Mouse (Mus musculus) right cerebral cortex, adult 18-20 months (tissue): ENCODE measurements at regions not wholly inside any gene's neighbourhood (a gene's known extent, or its start where the extent isn't known, plus 50 kb on each side); places are given as distances from the start of the nearest gene placed in this dataset.

Experiments
- DNase-seq: peaks from one replicate; pipeline ENCODE4 v3.0.0; 2022; ENCODE audit warnings: mixed read lengths

DNA sequence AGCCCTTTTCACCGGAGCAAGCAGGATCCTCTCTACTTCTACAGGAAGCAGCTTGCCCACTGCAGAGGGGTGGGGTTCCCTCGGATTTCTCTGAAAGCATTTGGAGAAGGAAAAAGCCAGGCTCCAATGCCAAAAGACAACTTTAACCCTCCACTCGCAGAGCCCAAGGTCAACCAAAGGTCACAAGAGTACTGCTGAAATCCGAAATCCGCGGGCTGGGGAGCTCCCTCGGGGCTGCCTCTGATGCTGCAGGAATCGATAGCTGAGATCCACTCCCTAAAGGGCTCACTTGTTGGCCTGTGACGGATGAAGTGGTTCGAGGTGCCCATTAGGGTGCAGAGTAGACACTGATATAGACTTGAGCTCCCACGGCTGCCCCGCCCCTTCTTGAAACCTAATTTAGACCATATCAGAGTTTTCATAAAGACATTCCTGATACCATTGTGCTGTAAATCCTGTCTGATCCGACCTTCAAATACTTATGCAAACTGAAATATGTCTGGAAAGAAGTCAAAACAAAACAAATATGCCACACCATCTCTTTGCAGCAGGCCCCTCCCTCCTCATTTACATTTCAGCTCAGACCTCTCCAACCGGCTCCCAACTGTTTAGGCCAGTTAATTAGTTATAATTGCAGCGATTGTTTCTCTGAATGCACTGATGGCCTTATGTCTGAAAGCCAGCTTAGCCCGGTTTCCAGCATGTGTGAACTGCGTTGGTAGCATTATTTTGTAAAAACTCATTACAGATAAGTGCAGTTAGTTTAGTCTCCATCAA is 170.8 kb upstream of the Map3k1 start:
- no peak for DNase-seq

DNA sequence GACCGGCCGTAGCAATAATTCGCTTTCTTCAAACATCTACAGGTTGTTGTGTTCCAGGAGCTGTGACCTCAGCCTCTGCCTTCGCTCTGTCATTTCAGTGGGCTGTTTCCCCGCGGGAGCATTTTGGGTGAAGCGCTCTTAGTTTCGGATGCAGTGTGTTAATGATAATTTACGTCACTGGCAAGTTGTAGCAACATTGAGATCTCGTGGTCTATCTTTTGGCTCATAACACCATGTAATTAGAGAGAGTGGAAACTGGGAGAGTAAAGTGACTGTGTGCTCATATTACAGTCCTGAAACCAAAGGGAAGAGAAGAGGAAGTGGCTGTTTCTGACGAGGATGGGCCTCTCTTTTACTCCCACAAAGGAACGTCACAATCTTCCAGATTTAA is 171.4 kb upstream of the Map3k1 start:
- no peak for DNase-seq

DNA sequence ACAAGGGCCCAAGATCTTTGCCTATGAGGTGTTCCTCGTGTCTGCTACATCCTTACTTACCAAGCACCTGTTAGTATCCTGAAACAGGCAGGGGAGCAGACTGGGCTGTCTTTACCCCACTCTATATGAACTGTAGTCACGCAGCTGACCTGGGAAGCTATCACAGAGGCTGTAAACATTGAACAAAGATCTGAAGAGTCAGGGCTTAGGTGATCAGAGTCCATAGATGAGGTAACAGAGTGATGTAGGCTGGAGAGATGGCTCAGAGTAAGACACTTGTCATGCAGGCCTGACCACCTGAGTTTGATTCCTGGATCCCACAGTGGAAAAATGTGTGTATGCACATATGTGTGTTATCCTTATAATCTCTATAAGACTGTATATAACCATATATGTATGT is 172.3 kb upstream of the Map3k1 start:
- no peak for DNase-seq

DNA sequence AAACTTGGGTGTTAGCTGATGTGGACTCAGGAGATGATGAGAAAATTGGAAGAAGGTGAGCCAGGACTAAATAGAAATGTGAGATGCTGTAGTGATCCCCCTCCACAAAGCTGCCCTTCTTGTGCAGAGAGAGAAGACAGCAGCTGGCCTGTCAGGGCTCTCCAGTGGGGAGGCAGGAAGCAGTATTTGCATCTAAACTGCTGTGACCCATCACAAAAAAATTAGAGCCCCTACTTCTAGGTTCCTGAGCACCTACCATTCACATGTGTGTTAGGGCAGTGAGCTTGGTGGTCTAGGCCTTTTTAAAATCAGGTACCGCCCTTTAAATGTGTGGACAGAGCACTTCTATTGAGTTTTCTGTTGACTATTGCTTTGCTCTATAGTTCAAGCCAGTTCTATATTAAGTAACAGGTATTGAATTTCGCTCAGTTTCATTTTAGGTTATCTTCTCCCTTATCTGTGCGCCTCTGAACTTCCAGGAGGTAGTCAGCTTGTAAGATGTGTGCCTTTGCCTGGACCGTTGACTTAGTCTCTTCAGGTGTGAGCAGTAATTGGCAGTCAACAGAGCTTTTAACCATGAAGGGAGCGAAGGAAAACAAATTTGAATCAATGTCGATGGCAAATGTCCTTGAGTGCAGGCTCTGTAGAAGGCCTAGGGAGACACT is 174.1 kb upstream of the Map3k1 start:
- no peak for DNase-seq

DNA sequence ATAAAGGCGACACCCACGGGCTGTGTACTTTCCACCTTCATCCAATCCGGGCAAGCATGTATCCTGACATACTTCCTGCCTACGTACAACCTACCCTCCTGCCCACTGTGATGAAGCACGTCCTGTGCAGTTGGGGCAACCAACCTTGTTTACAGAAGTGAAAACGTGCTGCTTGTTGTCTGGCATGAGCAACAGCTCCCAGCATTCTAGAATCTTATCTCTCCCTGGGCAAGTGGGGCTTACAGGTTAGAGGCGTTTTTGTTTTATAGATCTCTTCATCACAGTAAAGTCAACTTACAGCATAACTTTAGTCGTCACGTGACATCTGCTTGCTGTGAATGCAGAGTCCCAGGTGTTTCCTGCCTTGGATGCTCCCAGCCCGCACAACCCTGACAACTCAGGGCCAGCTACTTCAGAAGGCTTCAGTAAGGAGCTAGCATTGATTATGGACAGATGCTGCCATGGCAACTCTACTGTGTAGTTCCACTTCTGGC is 175.3 kb upstream of the Map3k1 start:
- DNase-seq = no peak

DNA sequence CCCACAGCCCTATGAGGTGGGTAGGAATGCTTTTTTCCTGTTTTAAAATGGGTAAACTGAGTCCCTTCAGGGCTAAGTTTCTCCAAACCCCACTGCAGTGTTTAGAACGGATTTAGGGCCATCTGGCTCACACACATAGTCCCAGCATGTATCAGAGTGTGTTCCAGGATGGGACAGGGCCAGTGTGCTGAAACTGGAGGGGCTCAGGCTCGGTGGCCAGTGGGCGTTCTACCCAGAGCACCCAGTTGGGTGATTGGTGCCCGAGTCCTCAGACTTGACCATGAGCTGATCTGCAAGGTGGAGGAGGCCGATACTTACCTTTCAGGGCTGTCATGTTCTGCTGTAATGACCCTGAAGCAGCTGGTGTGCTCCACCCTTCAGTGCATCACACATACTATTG is 176.6 kb upstream of the Map3k1 start:
- DNase-seq = no peak

DNA sequence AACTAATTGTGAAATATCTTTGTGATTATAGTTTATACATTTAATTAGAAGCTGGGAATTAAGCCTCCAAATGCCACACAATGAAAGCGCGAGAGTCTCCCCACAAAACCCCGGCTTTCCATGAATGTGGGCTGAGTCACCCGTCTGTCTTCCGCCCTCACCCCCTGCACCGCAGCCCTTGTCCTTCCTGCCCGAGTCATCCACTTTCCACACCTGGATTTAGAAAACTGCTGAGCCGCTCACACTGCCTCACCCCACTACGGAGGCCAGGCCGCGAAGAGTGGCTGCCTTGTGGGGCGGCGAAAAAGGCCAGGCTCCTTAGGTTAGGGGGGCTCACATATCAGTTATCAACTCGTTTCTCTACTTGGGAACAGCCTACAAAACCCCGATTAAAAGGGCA is 177.9 kb upstream of the Map3k1 start:
- DNase-seq = no peak

DNA sequence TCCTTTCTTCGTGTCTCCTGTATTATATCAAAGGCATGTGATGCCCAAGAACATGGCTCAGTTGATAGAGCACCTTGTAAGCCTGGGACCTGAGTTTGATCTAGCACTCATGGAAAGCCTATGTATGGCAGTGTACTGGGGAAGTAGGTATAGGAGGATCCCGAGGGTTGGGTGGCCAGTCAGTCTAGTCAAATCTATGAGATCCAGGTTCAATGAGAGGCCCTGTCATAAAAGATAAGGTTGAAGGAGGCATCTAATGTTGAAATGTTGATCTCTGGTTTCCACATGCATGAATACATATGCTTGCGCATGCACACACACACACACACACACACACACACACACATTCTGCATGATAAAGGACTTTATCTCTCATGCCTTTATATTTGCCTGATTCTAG is 178.6 kb upstream of the Map3k1 start:
- no peak for DNase-seq

DNA sequence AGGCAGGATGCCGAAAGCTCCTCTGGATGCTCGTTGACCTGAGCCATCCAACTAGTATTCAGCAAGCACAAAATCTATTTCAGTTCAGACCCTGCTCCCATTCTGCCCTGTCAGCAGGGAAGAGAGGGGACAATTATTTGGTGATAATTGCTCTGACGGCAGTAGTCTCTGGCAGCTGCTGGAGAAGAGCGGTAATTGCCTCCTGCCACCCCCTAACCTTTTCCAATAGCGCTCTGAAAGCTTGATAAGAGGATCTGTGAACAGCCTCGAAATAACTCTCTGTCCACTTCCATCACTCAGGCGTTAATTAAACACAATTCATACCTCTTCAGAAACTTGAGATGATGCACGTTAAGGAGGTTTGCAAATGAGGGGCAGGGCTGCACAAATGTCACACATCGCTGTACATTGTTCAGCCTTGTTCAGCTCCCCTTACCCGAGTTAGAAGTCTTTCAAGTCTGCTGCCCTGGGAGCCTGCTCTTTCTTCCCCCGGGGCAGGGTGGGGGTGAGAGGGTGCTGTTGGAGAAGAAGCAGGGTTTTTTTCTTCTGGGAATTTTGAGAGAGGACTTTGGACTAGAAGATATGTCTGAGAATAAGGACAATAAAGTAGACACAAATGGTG is 182.2 kb upstream of the Map3k1 start:
- DNase-seq = no peak

DNA sequence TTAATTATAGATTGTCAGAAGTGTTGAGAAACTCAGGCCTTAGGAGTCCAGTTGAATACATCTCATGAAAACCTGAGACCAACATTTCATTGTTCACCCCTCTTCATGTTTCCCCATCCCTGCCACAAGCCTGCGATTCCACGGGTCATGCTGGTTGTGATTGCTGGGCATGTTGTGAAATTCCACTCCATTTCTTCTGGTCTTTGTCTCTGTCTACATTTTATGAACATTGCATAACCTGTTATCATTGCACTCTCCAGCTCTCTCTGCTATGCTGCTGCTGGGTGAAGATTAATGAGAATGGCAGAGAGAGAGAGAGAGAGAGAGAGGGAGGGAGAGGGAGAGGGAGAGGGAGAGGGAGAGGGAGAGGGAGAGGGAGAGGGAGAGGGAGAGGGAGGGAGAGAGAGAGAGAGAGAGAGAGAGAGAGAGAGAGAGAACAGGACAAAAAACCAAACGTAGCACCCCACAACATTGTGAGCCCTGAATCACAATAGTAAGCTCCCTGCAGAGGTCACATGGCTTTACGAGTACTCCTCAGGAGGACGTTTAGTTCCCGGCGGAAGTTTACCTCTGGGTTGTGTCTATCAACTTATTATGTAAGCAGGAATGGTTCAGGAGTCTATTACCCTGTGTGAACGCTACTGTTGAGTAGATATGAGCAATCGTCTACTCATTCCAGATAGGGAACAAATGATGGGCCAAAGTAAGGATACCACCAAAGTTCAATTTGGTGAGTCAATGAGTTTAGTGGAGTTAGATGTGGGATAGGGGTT is 183.5 kb upstream of the Map3k1 start:
- no peak for DNase-seq

DNA sequence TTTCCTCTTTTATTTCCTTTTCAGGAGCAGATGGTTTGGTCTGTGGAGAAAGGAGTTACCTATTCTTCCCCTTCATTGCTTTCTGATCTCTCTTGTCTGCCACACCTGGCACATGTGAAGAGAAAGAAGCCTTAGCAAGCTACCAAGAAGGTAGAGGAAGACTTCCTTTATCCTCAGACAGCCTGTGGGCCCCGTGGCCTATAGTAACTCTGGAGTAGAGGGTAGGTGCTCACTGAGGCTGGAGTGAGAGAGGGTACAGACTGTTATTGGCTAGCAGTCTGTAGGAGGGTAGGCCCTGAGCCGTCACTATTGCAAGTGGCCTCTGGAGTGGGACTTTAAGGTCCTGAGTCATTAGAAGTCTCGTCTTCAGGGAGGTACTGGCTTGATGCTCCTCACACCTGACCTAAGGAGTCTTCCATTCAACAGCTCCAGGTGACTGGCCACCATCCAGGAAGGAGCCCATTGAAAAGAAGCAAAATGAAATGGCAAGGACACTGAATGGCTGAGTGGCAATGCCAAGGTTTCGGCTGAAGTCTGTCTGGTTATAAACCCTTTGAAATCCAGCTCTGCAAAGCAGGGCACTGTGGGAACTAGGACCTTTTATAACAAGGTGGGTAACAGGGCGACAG is 186.2 kb upstream of the Map3k1 start:
- no peak for DNase-seq

DNA sequence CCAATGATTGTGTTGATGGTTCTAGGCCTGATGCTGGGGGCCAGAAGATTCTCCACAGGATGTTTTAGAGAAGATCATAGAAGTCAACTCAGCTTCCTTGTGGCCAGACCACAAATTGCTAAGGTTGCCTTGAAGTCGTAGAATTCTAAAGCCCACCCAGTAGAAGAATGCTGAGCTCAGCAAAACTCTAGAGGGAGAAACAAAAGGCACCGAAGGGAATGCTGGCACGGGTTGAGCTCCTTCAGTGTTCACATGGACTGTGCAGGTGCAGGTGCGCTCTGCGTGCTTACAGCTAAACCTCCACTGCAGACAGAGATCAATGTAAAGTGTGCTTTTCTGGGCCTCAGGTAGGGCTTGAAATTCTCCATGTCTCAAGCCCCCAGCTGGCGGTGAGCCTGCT is 186.9 kb upstream of the Map3k1 start:
- DNase-seq = no peak

DNA sequence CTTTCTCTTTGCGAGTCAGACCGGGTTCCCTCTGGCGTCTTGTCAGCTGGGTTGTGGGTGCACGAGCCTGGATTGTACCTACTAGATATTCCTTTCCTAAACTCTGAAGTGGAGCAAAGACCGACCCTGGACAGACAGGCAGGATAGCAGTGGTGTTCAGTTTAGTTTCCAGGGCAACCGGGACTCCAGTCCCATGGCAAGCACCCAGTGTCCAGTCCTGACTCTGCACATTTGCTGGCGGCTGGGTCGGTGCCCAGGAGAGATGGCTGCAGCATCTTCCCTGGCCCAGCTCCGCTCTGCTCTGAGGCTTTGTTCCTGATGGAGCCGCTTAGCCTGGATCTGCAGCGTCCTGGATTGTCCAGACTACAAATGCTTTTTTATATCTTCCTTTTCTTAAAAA is 188.1 kb upstream of the Map3k1 start:
- peak; percentile 14 for DNase-seq

DNA sequence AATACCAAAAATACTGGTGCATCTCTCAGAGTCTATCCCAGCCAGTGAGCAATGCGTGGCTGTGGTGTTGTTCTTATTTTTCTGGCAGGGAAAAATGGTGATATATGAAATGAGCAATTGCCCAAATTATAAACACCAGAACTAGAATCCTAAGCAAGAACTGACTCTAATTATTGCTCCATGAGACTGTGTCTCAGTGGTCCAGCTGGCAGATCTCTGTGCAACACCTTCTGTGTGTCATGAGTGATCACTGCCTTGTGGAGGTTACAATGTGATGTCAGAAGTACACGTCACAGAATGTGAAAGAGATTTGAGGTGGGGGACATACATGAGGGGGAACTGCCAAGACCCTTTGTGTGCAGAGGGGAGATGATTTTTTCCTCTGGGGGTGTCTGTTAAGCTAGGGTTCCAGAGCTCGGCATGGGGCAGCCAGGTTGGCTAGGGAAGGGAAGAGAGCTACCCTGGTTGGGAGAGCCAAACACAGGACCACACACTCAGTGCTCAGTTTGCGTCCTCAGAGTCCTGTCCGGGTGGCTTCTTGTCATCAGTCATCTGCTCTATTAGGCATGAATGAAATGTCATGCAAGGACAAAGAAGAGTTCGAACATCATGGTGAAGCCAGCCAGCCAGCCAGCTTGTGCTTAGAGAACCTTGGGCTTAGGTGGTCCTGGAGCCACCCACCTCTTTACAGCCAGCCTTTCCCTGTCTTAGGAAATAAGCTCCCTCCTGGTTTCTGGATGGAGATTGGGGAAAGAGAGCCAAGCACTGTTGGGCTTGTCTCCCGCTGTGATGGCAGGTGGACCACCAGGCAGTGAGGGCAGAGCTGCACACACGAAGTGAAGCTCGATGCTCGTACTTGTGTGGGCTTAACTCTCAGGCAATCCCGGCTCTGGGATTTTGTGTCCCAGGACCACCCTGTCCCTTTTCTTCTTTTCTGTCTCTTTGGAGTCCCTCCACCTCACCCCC is 189.5 kb upstream of the Map3k1 start:
- DNase-seq = no peak

DNA sequence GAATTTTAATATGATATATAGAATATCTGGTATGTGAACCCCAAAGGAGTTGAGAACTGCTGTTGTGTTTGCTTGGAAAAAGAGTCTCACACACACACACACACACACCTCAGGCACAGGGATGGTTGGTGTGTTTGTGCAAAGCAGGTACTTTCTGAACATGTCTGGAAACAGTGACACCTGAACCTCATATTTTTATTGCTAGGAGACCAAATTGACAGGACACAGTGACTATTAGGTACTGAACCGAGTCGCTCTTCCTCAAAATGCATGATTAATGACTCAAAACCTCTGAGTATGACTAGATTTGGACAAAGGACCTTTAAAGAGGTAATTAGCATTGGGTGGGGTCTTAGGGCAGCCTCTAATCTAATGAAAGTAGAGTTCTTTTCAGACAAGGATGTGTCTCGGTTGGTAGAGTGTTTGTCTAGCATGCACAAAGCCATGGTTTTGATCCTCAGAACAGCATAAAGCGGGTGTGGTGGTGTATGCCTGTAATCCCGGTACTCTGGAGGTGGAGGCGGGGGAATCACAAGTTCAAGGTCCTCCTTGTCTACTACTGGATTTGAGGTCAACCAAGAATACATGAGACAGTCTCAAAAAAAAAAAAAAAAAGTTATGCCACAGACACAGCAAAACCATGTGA is 191.0 kb upstream of the Map3k1 start:
- no peak for DNase-seq

DNA sequence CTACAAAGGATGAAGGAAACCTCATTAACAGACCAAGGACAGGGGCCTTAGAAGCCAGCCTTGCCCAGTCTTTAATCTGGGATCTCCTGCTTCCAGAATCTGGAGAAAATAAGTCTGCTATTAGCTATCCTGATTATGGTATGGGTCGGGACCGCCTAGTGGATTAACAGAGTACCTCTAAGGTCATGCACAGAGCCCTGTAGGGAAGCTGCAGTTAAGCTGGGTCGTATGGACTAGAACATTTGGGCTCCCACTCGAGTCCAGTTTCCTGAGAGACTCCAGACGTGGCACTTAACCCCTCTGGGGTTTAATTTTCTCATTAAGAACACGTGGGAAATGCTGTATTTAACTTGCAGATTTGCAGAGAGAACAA is 191.5 kb upstream of the Map3k1 start:
- DNase-seq = no peak

DNA sequence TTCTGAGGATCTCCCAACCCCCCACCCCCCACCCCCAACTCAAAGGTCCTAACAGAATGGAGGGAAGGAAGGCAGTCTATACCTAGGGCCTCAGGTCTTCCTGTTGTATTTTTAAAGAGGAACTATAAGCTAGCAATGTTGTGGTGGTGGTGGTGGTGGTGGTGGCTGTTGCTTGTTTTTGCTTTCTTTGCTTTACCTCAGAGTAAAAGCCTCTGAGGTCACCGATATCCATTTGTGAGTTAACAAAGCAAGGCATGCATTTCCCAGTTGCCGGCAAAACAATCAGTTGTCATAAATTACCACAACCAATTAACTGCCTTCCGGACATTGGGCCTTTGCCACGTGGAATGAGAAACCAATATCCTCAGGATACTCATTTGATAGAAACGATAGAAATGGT is 191.9 kb upstream of the Map3k1 start:
- DNase-seq = no peak

DNA sequence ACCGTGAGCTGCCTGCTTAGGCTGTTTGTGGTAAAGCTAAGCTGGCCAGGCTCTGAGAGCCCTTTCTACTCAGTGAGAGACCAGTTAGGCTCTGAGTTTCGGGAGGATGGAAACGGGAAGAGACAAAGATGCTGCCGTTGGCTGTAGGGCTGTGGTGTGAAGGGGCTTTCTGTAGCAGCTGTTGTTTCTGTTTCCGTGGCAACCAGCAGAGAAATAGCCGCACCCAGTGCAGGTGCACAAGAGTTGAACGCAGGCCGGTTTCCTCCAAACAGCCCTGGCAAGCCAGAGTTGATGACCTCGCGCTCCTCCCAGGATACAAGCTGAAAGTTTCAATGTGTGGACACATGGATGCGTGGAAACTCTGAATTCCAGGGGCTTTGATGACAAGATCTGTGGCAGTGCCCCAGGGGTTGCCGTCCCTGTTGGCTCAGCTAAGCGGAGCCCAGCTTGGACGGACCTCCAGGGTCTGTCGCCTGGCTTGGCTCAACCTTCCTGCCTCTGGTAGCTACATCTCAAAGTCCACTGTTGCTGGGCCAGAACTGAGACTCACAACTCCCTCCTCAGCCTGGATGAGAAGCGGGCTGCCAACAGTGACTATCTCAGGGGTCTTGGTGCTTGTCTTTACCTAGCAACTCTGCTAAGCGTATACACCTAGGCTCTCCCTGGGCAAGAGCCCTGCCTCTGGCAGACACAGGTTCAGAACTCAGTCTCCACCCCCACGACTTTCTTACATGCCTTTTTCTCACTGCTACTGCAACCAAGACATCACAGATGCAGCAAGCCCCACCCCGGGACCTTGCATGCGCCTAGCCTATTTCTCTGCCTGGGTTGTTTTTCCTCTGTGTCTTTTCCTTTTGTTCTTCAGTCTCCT is 192.6 kb upstream of the Map3k1 start:
- DNase-seq = no peak

DNA sequence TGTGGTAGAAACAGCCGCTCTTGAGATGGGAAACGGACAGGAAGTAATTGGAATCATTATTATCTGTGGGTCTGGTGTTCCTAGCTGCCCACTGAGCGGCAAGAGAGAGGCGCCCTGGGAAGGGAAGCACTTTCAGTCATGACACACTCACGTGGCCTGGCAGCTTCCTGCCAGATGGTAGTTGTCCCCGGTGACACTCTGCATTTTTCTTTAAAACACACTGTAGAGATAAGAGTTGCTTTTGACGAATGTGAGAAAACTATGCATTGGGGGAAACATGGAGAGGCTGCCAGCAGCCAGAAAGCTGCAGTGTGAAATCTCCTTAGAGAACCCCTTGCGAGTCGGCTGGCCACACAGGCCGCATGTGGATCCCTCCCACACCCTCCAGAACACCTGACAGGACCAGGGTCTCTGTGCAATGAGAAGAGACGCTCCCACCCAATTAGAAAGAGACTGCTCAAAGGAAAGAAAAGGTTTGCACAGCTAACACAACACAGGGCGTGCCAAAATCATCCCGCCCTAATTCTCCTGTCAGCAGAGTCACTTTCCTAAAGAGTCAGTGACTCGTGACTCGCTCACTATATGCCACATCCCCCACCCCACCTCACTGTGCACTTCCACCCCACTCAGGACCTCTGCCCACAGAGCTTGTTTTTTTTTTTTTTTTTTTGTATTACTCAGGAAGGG is 194.0 kb upstream of the Map3k1 start:
- peak; percentile 14 for DNase-seq

DNA sequence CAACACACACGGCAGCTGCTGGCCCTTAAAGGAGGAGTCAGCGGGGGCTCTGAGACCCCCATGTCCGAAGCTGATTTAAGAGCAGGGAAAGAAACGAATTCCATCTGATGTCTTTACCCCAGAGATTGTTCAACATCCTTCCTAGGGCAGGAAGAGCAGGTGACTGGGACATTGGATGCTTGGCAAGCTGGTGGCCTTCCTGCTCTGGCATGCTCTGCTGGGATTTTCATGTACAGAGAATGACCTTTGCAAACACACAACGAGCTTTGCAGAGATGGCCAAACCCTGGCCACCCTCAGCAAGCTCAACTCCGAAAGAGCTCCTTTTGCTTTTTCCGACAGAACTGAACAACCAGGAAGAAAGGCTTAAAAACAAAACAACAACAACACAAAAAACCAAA is 194.7 kb upstream of the Map3k1 start:
- no peak for DNase-seq
